Mouse (Mus musculus) spleen, adult 2 months (tissue): ENCODE data around the gene Lonp2.

Experiments
- CTCF ChIP-seq: fragments of 200-500 bp; IDR thresholded peaks from 2 replicates; pipeline ENCODE4 v1.5.1; 2011; ENCODE audit warnings: mild to moderate bottlenecking, inconsistent platforms; ENCODE audit not compliant: insufficient read depth, insufficient read length, insufficient replicate concordance; ENCODE audit errors: extremely low read depth
- POLR2A ChIP-seq: fragments of 200-500 bp; IDR thresholded peaks from 2 replicates; pipeline ENCODE4 v1.6.1; 2011; ENCODE audit warnings: low read depth, low read length, inconsistent platforms

DNA sequence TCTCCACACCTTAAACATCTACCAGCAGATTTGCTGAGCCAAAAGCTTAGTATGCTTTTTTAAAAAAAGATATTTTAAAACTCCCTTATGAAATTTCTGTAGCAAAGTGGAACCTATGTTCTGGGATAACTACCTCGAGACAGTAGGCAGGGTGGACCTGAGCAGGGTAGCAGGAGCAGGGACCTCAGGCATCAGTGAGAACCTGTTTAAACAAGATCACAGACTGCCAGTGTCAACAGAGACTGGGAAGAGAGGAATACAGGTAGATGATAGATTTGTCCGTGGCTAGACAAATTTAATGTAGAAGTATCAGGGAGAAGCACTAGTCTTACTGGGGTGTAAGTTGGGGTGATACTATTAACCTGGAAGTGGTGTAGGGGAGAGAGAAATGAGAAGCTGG, 10.0 kb upstream of the Lonp2 start:
- TF ChIP-seq CTCF (no peak), POLR2A (no peak)
